Mouse (Mus musculus) retina, postnatal 7 days (tissue): Measurements from ENCODE around the gene Msi2.

Experiments used
- DNase-seq: peaks from one replicate; pipeline ENCODE4 v3.0.0-alpha.2; 2012; ENCODE audit warnings: low read depth, low spot score

The Msi2 gene

DNA sequence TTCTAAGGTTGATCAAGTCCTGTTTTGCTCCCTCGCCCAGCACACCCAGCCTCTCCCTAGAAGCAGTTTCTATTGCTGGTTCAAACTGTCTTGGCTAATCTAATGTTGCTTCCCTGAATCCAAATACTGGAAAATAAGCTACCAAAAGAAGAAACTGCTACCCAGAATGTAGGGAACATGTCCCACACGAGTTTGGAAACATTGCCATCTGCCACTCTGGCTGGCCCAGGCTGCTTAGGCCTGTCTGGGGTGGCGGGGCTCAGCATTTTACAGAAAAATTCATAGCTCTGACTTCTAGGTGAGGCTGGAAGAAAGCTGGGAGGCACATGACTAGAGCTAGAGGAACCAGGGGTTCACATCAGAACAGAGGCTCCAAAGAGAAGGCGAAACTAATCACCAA is 345.7 kb downstream of the Msi2 start:
- no peak for DNase-seq

- no peak for DNase-seq
Observed at GRCm38 (mm10) chr11:88369898-88370297, 348.4 kb downstream of the Msi2 start.

DNA sequence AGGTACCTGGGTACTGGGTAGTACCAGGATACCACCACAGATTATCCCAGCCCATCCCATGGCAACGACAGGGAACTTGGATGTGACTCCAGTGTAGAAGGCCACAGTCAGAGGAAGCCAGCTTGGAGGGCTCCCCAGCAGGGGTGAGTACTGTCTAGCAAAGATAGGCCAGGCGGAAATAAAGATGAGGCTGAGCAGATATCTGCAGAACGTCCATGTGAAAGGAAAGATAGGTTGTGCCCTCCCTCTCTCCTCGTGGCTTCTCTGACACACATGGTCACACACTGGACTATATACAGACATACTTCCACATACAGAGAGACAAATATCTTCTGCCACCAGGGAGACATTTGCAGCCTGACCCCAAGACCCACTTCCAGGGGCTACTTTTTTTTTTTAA is 350.8 kb downstream of the Msi2 start:
- no peak for DNase-seq

DNA sequence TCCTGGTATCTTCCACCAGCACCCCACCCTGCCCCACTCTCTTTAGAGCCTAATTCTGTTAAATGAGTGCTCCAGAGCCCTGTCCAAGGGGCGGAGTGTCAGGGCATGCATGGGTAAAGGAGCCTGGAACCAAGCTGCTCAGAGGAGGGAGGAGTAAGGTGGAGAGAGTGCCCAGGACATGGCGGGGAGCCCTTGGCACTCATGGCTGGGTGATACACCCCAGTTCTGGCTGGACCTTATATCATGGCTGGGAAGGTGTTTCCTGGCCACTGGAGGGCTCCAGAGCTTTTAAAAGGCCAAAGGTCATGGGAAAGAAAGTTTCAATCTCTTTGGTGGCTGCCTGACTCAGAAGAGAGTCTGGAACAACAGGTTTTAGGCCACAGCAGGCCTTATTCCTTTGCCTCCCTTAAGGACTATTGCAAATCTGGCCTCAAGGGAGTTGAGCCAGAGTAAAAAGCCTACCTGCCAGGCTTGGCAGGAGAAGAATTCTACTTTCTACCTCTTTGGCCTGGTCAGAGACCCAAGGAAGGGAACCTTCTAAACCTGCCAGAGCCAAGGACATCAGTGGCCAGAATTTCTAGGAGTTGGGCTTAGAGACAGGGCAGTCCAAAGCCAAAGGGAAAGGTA is 352.3 kb downstream of the Msi2 start:
- no peak for DNase-seq

- DNase-seq = no peak
Observed at GRCm38 (mm10) chr11:88364231-88364630, 354.1 kb downstream of the Msi2 start.

- no peak for DNase-seq
Observed at GRCm38 (mm10) chr11:88363481-88363880, 354.8 kb downstream of the Msi2 start.

DNA sequence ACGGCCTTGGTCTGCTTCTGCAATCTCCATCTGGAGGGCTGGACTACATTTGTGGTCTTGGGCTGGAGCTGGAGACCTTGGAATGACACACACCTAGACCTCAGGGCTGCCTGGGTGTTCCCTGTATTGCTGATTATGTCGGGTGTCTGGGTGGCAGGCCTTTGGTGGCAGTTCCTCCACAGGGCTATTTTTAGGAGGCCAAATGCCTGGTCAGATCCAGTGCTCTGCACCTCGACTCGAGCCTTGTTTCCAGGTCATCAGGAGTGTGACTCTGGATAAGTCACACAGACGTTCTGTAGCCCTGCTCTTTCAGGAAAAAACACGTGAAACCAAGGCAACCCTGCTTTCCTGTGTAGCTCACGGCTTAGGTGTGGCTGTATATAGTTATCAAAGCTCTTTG is 358.6 kb downstream of the Msi2 start:
- DNase-seq = no peak

DNA sequence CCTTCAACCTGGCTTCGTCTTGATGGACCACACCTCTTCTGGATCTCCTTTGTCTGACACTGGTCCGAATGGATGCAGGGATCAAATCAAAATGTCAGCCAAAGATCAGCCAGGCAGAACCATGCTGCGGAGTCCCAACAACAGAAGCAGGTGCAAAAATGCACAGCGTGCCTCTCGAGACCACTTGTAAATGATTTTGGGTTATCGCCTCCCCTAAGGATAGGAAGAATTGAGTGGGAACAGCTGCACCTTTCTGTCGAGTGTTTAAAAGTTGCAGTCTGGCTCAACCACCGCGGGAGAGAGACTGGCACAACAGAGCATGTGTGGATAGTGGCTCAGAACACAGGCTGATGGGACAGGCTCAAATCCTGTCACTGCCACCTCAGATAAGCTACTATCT is 361.0 kb downstream of the Msi2 start:
- no peak for DNase-seq

DNA sequence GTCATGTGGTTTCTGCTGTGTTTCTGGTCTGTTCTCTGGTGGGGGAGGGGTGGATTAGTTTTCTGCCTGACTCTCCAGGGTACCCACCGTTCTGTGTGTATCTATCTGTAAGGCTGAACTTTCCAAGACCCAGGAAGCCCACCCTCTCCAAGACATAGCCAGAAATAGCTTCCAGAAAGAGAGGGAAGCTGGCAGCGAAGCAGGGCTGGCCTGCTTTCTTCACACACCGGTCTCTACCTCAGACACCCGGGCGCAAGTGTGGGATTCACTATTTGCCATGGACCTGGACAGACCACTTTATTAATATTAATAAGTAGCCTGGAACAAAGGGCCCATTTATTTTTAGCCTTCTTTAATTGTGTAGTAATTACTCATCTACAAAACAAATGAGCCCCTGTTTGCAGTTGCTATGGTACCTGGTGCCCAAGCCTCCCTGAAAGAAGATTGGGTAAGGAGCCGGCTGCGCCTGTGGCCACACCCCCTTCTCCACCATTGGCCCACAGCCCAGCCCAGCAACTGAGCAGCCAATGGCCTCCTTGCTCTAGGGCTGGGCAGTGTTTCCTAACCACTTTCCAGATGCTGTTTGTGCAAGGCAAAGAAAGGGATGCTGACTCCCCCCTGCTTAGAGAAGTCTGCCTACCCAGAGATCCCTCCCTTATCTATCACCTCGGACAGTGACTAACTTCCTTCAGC is 361.6 kb downstream of the Msi2 start:
- peak; percentile 47 for DNase-seq

DNA sequence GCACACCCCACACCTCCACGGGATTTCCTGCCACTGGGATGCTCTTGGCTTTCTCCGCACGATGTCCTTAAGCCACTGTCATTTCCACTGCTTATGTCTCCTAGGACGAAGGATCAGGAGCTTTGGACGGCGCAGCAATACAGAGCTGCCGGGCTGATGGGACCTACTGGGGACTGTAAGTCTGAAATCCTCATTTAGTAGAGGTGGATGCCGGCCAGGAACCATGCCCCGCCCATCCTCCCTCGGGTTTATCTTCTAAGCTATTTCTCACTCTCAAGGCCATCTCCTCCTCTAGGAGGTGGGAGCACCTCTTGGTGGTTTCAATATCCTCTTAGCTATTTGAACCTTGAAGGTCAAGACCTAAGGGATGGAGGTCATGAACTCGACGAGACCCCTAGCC is 362.3 kb downstream of the Msi2 start:
- DNase-seq = no peak

- DNase-seq = no peak
Observed at GRCm38 (mm10) chr11:88354771-88355170, 363.5 kb downstream of the Msi2 start.

DNA sequence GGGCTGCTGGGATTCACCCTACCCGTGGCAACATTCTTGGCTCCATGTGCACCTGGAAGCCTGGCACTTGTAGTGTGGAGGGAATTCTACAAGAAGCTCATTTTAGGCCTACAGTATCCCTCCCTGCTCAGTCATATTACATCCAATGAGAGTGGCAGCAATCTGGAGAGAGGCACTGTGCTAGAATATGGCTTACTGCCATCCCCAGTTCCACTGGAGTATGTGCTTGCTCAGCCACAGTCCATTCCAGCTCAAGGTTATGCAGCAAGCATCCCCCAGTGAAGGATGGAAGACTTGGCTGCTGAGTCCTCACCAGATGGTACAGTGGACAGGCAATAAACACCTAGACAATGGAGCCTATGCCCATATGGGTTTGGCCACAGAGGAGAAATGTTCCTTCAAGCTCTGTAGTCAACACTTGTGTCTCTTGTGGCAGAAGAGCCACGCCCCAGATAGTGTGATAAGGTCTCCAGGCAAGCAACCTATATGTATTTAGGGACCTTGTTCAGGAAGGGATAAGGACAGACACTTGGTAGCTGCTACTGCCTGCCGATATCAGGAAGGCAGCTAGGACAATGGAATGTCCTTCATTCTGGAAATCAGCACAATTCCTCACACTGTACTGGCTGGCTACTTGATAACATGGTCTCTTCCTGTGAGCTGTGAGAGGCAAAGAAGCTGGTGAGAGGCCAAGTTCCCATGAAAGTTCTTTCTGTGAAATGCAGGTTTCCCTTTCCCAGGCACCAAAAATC is 366.4 kb downstream of the Msi2 start:
- DNase-seq = no peak

- DNase-seq = no peak
Observed at GRCm38 (mm10) chr11:88348690-88349089, 369.6 kb downstream of the Msi2 start.

GRCm38 (mm10) chr11:88348056-88348455 is 370.3 kb downstream of the Msi2 start:
- DNase-seq = no peak

- no peak for DNase-seq
Observed at GRCm38 (mm10) chr11:88346066-88346465, 372.2 kb downstream of the Msi2 start.

DNA sequence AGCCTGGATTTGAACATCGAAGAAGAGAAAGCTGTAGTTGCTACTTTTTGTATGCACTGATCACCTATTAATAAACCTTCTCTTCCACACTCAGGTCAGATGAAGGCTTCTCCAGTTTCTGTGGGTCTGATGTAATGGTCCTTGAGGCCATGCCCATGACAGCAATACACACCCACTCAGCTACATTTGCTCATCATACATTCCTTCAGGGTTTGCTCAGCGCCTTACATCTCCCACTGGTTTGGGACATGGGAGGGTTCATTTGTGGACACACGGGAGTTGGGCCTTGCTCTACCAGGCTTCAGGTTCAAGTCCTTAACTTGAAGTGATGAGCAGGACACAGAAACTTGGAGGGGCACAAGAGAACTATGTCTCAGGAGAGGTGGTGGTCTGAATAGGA is 380.4 kb downstream of the Msi2 start:
- DNase-seq = no peak

DNA sequence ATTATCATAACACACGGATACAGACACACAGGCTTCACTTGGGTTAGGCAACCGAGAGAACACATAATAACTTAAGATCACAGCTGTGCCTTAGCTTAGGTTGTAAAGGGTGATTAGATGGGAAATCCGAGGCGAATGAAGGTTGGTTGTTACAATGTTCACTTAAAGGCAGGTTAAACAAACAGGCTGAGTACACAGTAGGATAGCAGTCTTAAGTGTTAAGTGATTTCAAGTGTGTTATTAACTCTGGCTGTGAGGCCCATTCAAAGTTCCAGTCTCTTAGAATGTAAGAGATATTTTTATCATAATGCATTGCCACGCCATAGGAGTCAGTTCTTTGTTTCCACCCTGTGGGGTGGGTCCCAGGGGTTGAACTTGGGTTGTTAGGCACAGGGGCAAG is 383.4 kb downstream of the Msi2 start:
- no peak for DNase-seq

GRCm38 (mm10) chr11:88332309-88332934 is 385.9 kb downstream of the Msi2 start:
- DNase-seq = no peak

DNA sequence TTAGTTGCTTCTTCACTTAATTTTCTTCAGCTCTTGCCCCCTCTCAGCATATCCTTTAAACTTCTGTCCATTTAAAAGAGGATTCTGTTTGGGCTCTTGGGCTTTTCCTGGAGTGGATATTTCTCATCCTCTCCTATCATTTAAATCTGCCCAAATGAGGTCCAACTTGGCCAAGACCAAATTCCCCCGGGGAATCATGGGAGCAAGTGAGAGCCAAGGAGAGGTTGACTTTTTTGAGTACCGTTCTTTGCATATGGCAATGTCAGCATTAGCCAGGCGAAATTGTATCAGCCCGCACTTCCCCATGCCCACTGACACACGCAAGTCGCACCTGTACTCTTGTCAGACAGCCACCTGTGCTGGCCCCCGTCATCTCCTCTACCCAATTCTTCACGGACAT is 386.6 kb downstream of the Msi2 start:
- DNase-seq = no peak

GRCm38 (mm10) chr11:88330799-88331198 is 387.5 kb downstream of the Msi2 start:
- no peak for DNase-seq

GRCm38 (mm10) chr11:88328813-88329595 is 389.3 kb downstream of the Msi2 start:
- DNase-seq = no peak

DNA sequence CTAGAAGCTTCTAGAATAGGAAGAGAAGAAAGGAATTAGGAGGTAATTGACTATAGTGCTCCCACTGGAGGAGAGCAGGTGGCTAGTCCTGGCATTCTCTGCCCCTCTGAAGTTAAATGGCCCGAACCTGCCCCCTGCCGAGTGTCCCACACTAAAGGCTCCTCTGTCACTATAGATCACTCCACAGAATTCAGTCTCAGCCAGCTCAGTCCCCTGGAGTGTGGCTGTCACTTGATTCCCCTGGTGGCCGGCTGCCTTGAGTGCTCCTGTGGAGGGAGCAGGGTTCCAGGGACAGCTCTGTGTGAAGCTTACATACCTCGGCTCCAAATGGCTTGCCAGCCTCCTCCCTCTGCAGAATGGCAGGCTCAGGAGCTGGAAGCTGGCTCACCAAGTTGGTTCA is 391.3 kb downstream of the Msi2 start:
- no peak for DNase-seq
